Mouse (Mus musculus): ENCODE measurements around the gene Zfp865.
A peak's percentile ranks its signal among the peaks of the same experiment; 100 is the strongest.
"Not testable (repeated sequence)": the region's sequence is repeated elsewhere in the genome, so short reads cannot be mapped to it uniquely, and the experiment has no call there.

Gene Zfp865

GRCm38 (mm10) chr7:5015118-5016001 lies 4.8 kb upstream of the Zfp865 start, which contains the start of gene Gm44973:
Gene Gm44973, plus strand, starts transcription at chr7:5015496.
- DNase-seq (ENCODE audit: low spot score in 2 of 2): peak; percentile 95

DNA sequence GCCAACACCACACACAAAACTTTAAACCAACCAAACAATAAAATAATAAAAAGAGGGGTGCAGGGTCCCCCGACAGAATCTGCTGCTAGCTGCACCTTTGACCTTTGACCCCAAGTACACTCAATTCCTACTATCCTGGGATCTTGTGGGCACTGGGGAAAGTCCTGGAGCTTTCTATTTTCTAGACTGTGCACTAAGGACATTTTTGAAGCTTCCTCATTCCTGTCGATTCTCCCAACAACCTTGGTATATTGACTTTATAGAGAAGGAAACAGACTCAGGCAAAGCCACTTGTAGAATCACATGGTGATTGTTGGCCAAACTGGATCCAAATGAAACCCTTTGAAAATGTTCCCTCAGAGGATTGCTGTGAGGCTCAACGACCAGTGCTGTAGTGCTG lies 4.1 kb upstream of the Zfp865 start:
- DNase-seq (ENCODE audit: low spot score in 2 of 2): no peak

GRCm38 (mm10) chr7:5016920-5017319 lies 3.3 kb upstream of the Zfp865 start:
- no peak for DNase-seq (ENCODE audit: low spot score in 2 of 2)

DNA sequence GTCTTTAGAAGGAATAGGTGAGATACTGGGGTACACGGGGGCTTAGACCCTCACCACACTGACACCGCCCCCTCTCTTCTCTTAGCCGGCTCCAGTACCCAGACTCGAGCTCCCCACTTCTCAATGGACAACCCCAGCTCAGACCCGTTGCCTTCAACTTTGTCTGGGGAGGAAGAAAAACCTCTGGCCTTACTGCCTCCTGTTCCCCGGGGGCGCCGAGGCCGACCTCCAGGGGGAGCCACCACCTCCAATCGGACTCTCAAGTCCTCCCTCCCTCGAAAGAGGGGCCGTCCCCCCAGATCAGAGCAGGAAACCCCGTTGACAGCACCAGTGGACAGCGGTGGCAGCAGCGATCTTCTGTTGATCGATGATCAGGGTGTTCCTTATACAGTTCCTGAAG lies 2.8 kb upstream of the Zfp865 start:
- peak in 1 of 2 experiments; percentile 52 for DNase-seq (ENCODE audit: low spot score in 2 of 2)

DNA sequence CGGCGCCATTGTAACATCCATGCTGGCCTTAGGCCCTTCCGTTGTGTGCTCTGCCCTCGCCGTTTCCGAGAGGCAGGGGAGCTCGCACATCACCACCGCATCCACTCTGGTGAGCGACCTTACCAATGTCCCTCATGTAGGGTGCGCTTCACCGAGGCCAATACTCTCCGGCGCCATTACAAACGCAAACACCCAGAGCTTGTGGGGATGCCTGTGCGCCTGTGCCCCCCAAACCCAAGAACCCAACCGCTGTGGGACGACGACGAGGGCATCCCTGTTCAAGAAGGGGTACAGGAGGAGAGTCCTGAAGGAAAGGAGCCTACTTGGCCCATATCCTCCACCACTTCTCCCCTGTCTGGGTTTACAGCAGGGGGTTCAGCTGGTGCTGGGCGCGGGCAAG lies 2.2 kb upstream of the Zfp865 start:
- peak in 1 of 2 experiments; percentile 38 for DNase-seq (ENCODE audit: low spot score in 2 of 2)

- not testable (repeated sequence) for DNase-seq (ENCODE audit: low spot score in 2 of 2)
Measured at GRCm38 (mm10) chr7:5019576-5019975, 600 bp upstream of the Zfp865 start.

GRCm38 (mm10) chr7:5020685-5021084 lies 509 bp downstream of the Zfp865 start:
- DNase-seq (ENCODE audit: low spot score in 2 of 2): peak; percentile 45 to 50

DNA sequence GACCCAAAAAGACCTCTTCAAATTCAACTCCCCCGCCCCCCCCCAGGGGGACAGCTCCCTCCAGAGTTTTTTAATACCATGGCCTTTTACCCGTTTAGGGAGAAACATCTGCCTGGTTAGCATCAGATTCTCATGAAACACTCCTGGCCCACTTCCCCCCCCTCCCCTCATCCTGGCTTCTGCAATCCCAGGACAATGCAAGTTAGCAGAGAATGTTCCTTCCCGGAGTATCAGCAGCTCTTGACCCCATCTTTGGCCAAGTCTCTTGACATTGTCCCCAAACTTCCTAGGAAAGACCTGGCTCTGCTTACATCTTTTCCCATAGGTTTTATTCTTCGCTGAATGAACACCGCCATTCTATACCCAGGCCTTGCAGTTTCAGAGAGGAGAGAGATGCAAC lies 1.0 kb downstream of the Zfp865 start:
- no peak for DNase-seq (ENCODE audit: low spot score in 2 of 2)

GRCm38 (mm10) chr7:5029543-5029942 lies 9.4 kb downstream of the Zfp865 start:
- DNase-seq (ENCODE audit: low spot score in 2 of 2): no peak

DNA sequence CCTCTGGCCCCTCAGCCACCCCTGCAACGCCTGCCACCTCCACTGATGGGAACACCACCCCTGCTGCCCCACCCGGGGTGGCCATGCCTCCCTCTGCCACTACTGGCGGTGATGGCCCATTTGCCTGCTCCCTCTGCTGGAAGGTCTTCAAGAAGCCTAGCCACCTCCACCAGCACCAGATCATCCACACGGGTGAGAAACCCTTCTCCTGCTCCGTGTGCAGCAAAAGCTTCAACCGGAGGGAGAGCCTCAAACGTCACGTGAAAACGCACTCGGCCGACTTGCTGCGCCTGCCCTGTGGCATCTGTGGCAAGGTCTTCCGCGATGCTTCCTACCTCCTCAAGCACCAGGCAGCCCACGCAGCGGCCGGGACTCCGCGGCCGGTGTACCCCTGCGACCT lies 9.8 kb downstream of the Zfp865 start:
- no peak for DNase-seq (ENCODE audit: low spot score in 2 of 2)

DNA sequence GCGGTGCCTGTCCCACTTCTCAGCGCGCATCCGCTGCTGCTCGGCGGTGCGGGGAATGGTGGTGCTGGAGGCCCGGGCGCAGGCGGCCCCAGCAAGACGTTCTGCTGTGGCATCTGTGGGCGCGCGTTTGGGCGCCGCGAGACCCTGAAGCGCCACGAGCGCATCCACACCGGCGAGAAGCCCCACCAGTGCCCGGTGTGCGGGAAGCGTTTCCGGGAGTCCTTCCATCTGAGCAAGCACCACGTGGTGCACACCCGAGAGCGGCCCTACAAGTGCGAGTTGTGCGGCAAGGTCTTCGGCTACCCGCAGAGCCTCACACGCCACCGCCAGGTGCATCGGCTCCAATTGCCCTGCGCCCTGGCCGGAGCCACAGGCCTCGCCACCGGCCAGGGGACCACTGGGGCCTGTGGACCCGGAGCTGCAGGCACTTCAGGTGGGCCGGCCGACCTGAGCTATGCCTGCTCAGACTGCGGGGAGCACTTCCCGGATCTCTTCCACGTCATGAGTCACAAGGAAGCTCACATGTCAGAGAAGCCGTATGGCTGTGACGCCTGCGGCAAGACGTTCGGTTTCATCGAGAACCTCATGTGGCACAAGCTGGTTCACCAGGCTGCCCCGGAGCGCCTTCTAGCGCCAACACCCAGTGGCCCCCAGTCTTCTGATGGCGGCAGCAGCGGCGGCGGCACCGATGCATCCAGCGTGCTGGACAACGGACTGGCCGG lies 10.5 kb downstream of the Zfp865 start:
- DNase-seq (ENCODE audit: low spot score in 2 of 2): peak in 1 of 2 experiments; percentile 30

DNA sequence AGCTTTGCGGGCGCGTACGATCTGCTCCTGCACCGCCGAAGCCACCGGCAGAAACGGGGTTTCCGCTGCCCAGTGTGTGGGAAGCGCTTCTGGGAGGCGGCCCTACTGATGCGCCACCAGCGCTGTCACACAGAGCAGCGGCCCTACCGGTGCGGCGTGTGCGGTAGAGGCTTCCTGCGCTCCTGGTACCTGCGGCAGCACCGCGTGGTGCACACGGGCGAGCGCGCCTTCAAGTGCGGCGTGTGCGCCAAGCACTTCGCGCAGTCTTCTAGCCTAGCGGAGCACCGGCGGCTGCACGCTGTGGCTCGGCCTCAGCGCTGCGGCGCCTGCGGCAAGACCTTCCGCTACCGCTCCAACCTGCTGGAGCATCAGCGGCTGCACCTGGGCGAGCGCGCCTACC lies 11.3 kb downstream of the Zfp865 start:
- DNase-seq (ENCODE audit: low spot score in 2 of 2): no peak

- no peak for DNase-seq (ENCODE audit: low spot score in 2 of 2)
Measured at GRCm38 (mm10) chr7:5033818-5034217, 13.6 kb downstream of the Zfp865 start, which contains the start of gene 4632433K11Rik. Gene 4632433K11Rik, plus strand, starts transcription at chr7:5034118.

- no peak for DNase-seq (ENCODE audit: low spot score in 2 of 2)
Measured at GRCm38 (mm10) chr7:5035628-5036027, 15.5 kb downstream of the Zfp865 start.

DNA sequence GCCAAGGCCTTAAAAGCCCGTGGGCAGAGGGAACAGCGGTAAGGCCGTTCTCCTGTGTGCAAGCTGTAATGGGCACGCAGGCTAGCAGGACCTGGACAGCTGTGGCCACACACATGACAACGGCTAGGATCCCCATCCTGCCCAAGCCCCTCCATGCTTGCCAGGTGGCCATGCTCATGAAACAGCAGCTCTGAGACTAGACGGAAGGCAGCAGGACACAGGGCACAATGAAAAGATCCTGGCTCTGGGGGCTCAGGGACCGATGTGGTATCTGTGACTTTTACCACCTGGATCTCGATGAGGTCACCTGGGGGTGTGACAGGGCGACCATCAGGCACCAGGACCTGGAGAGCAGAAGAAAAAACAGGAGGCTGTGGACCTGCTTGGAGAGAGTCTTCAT lies 16.0 kb downstream of the Zfp865 start:
- DNase-seq (ENCODE audit: low spot score in 2 of 2): peak in 1 of 2 experiments; percentile 41

- peak in 1 of 2 experiments; percentile 48 for DNase-seq (ENCODE audit: low spot score in 2 of 2)
Measured at GRCm38 (mm10) chr7:5037026-5037425, 16.9 kb downstream of the Zfp865 start.

- peak in 1 of 2 experiments; percentile 30 for DNase-seq (ENCODE audit: low spot score in 2 of 2)
Measured at GRCm38 (mm10) chr7:5037467-5037866, 17.3 kb downstream of the Zfp865 start.

GRCm38 (mm10) chr7:5038109-5038732 lies 18.0 kb downstream of the Zfp865 start, which contains the start of gene Zfp784:
Gene Zfp784, minus strand, starts transcription at chr7:5038446.
- peak; percentile 93 for DNase-seq (ENCODE audit: low spot score in 2 of 2)

DNA sequence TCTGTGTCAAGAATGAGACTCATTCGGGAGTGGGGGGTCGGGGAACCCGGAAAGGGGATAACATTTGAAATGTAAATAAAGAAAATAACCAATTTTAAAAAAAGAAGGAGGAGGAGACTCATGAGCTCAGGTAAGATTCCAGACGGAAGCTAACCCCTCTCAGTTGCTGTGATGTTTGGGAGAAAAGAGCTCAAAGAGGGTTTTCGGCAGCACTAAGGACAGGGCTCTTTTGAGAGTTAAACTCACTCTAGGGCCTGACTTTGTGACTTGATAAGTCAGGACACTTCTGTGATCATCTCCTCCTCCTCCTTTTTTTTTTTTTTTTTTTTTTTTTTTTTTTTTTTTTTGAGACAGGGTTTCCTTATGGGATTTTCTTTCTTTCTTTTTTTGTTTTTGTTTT lies 18.8 kb downstream of the Zfp865 start:
- no peak for DNase-seq (ENCODE audit: low spot score in 2 of 2)

DNA sequence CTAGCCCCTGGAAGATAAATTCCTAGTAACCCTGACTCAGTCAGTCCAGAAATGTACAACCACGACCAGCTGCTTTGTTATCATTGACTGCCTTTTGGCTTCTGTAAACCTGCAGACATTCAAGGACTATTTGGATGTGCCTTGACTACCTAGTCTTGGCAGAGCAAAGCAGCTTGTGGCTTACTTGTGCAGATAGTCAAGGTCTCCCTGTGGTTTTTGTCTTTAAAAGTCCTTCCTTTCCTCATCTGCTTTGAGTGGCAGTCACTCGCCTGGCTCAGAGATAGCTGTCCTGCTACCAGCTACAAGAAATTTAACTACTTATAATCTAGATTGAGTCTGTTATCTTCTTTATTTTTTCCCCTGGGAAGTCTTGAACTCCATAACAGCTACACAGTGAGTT lies 24.8 kb downstream of the Zfp865 start:
- no peak for DNase-seq (ENCODE audit: low spot score in 2 of 2)

DNA sequence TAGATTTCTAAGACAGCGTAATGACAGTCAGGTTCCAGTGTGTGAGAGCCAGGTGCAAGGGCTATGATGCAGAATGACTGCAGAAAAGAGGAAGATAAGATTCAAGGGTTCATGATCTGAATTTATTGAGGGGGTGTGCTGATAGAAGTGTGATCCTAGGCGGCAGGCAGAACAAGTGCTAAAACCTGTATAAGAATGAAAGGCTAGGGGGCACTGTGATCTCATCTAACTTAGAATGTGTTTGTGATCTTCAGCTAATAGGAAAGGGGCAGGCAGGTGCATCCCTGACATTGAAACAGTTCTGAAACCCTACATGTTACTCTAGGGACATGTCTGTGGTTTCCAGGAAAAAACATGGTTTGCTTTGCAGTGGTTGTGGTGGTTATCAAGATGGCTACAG lies 25.9 kb downstream of the Zfp865 start:
- DNase-seq (ENCODE audit: low spot score in 2 of 2): no peak

DNA sequence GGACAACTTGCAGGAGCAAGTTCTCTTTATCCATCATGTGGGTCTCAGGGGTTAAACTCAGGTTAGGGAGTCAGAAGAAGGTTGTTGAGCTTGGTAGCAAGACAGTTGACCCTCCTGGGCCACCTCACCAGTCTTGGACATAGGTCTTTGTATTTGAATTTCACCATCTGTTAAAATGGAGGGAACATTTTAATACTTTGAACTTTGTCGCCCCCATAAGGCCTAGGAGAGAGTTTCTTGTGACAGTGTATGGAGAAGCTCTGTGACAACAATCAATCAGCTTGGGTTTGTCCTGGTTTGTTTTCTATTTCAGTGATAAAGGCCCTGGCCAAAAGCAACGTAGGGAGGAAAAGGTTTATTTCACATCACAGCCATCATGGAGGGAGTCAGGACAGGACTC lies 27.1 kb downstream of the Zfp865 start:
- DNase-seq (ENCODE audit: low spot score in 2 of 2): no peak

Measured in right cerebral cortex, postnatal 10 days (tissue).